Mouse (Mus musculus) v-Abl transformed pro-B cells (cell line): Measurements from ENCODE around the gene Adam1b.
"Not testable (repeated sequence)": the region's sequence is repeated elsewhere in the genome, so short reads cannot be mapped to it uniquely, and the experiment has no call there.

ENCODE experiments used
- in situ Hi-C, 2 experiments: fragments of 400-800 bp; cut with MboI; formaldehyde crosslinking; loops; one replicate each; pipeline ENCODE4 v1.15.1; 2025; ENCODE audit not compliant: unreplicated experiment in 2 of 2

Adam1b gene

DNA sequence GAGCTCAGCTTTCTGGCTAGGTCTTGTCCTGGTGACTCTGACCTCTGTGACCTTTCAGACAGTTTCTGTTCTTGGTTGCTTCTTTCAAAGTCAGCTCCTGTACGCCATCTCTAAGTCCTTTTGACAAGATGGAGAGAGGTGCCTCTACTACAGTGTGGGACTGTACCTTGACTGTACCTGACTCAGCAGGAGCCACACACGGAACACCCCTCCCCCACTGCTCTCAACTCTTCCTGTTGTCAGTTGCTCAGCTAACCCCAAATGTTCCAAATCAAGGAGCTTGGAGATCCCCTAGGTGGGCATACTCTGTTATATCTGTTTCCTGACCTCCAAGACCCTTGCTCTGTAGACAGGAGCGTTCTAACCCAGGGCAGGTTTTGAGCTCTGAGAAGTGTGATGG, at the start of gene Adam1b:
TSS of gene Adam1b (minus strand) at position 205 of the 400 bp plus-strand sequence.
- in situ Hi-C loops: no loop called here

DNA sequence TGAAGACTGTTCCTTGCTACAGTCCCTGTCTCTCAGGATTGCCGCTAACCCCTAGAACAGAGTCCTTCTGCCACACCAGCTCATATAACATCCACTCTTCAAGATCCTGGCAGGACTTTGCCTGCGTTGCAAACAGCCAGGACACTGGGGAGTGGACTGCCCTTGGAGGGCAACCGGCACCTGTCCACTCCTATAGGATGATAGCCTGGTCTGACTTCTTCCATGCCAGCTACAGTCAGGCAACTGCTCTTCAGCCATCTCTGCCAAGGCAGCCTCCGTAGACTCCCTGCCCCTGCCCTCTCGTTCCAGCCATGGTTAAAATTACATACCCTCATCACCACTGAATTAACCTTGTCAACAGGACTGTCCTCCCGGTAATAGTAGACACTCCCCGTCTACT, 46.0 kb upstream of the Adam1b start:
- in situ Hi-C loops: loop anchor here (5.0 to 10.0 kb wide), 2 partner anchors 56 to 58 kb away; no protein-coding TSS in a partner anchor

DNA sequence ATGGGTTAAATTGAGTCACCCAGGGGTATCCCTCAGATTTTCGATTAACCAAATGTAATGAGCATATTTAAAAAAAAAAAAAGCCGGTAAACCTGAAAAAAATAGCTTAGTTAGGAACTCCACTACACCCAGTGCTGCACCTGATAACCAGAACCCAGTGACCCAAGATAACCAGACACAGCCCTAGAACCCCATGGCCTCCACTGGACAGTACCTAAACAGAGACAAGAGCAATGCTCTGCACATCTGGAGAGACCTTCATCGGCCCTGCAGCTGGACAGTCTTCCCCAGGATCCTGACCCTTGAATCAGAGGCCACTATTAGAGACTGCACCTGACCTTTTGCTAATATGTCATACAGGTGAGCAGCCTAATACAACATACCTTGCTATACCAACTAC, 43.8 kb upstream of the Adam1b start:
- in situ Hi-C loops: loop anchor here (5.0 to 10.0 kb wide), 2 partner anchors 58 to 60 kb away; no protein-coding TSS in a partner anchor

GRCm38 (mm10) chr5:121546530-121546895, 43.3 kb upstream of the Adam1b start:
- in situ Hi-C loops: loop anchor here (5.0 to 10.0 kb wide), 2 partner anchors 58 to 61 kb away; no protein-coding TSS in a partner anchor

GRCm38 (mm10) chr5:121545793-121546529, 42.7 kb upstream of the Adam1b start, which contains the start of gene Mapkapk5:
Mapkapk5 (minus strand) TSS chr5:121545905.
- in situ Hi-C loops: loop anchor here (5.0 to 10.0 kb wide), 2 partner anchors 59 to 61 kb away; no protein-coding TSS in a partner anchor

GRCm38 (mm10) chr5:121544910-121545792, 41.9 kb upstream of the Adam1b start, which contains the start of the genes Adam1a and Gm42878:
Adam1a (minus strand) TSS chr5:121545482.
Gm42878 (minus strand) TSS chr5:121545482.
- in situ Hi-C loops: loop anchor here (5.0 to 10.0 kb wide), 2 partner anchors 60 to 62 kb away; no protein-coding TSS in a partner anchor

- in situ Hi-C loops: loop anchor here in 1 of 2 experiments (10.0 kb wide), 1 partner anchor 61 kb away; no protein-coding TSS in a partner anchor
These were observed 40.1 kb upstream of the Adam1b start for GRCm38 (mm10) chr5:121543370-121543769.

DNA sequence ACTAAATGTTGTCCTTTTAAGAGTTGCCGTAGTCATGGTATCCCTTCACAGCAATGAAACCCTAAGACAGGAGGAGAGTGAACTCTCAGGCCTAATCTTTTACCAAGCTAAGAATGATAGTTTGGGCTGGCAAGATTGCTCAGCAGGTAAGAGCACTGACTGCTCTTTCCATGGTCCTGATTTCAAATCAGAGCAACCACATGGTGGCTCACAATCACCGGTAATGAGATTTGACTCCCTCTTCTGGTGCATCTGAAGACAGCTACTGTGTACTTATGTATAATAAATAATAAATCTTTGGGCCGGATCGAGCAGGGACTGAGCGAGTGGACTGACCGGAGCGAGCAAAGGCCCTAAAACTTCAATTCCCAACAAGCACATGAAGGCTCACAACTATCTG, 38.0 kb upstream of the Adam1b start:
- in situ Hi-C loops: loop anchor here in 1 of 2 experiments (10.0 kb wide), 1 partner anchor 64 kb away; no protein-coding TSS in a partner anchor

GRCm38 (mm10) chr5:121540066-121540465, 36.8 kb upstream of the Adam1b start:
- in situ Hi-C loops: loop anchor here in 1 of 2 experiments (10.0 kb wide), 1 partner anchor 65 kb away; no protein-coding TSS in a partner anchor

- in situ Hi-C loops: no loop called here
These were observed 34.4 kb upstream of the Adam1b start for GRCm38 (mm10) chr5:121537588-121537987.

DNA sequence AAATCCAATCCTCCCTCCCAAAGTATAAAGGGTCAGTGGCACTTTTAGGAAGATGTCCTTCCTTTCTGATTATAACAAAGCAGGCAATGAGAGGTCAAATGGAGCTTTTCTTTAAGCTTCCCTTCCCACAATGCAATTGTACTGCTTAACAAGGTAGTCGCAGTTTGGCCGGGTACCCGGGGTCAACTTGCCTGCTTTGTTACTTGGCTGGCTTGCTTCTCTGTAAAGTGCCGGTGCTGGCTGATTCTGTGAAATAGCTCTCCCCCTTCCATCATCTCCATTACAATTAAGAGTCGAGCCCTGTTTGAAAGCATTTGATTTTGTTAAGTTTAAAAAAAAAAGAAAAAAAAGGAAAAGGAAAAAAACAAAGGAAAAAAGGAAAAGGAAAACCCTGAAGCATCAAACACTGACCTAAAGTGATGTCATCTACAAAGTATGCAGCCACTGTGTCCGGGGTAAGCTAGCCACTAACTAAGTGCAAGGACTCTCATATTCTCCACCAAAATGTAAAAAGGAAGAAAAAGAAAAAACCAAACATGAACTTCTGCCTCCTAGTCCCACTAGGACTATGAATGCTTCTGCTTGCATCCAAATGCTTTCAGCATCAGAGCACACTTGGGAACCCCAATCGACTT, 33.8 kb upstream of the Adam1b start:
- in situ Hi-C loops: no loop called here

DNA sequence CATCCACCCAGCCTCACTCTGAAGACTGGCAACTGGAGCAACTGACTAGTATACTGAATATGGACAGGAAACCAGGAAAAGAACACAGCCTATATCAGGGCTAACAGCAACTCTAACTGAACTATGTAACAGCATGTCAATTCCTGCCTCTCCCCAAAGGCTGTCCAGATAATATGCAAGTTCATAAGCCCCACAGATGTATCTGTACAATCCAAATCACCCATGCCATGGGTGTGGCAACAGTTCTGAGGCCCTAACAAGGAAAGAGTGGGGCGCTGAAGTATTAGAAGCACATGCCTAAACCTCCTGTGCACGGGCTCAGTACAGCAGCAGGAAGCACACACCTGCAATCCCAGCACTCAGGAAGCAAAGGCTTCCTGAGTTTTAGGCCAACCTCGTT, 31.9 kb upstream of the Adam1b start:
- in situ Hi-C loops: no loop called here

DNA sequence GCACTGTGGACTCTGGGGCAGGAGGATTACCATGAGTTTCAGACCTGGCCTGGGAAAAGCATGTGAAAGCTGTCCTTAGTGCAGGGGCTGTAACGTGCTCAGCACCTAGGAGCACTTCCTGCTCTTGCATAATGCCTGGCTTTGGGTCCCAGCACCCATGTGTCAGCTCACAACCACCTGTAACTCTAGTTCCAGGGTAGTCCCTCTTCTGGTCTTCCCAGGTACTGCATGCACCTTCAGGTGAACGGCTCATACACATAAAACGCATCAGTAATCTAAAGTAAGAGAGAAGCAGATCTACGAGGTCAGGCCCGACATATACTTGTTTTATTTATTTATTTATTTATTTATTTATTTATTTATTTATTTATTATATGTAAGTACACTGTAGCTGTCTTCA, 31.3 kb upstream of the Adam1b start:
- in situ Hi-C loops: no loop called here

DNA sequence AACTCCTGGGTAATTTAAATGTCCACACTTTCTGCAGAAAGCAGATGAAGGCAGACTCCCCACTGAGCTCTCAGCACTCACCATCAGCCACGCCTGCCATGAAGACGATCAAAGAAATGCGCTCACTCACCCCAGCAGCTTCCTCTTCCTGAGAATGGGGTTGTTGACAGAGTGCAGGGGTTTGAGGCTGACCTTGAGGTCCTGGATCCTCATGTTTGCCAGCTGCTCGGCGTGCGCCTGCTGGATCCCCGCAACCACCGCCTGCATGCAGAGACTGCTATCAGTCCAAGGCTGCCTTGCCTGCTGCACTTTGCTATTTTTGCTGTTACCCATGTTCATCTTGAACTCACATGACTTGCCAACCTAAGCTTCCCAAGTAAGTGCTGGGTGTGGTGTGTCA, 23.7 kb upstream of the Adam1b start:
- in situ Hi-C loops: no loop called here

DNA sequence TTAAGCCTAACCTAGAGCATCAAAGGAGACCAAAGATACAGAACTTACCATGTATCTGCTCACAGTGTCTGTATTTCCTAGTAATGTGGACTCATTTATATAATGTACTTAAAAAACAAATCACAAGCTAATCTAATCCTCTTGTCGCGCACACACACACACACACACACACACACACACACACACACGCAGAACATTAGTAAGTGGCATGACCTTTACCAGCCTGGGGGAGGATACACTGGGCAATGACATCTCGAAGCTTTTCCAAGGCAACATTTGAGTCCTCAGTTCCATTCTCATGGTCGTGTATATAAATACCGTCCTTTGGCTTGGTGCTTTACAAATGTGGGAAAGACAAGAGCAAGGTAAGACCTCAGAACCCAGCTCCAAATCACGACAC, 23.3 kb upstream of the Adam1b start:
- in situ Hi-C loops: no loop called here

GRCm38 (mm10) chr5:121525774-121526450, 22.7 kb upstream of the Adam1b start:
- in situ Hi-C loops: no loop called here

- in situ Hi-C loops: not testable (repeated sequence)
These were observed 16.5 kb upstream of the Adam1b start for GRCm38 (mm10) chr5:121519758-121520157.

- in situ Hi-C loops: no loop called here
These were observed 15.7 kb upstream of the Adam1b start for GRCm38 (mm10) chr5:121518983-121519382.

- in situ Hi-C loops: no loop called here
These were observed 6.8 kb upstream of the Adam1b start for GRCm38 (mm10) chr5:121510009-121510408.

DNA sequence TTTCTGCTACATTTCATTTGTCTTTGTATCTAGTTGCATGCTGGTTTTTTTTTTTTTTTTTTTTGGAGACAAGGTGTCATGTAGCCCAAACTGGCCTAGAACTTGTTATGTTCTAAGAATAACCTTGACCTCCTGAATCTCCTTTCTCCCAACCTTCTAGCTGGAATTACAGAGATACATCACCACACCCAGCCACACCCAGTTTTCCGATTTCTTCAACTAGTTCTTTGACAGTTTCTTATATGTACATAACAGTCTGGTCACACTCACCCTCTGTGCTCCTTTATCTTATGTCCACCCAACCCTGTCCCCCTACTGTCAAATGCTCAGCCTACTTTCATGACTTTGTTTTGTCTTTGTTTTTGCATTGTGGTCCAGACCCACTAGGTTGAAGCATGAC, 3.6 kb upstream of the Adam1b start:
- in situ Hi-C loops: no loop called here
